Mouse (Mus musculus) granulocyte monocyte progenitor cell, adult 5-6 weeks (primary cell): Measurements from ENCODE around the gene B4galnt1. TPM values are rescaled to one million over a fixed set of nuclear protein-coding genes. Genes with fewer than 3 reads are reported as not detected.
"Not testable (repeated sequence)": the region's sequence is repeated elsewhere in the genome, so short reads cannot be mapped to it uniquely, and the experiment has no call there.

Experiments used
- ATAC-seq: replicated peaks from 2 replicates; pipeline ENCODE4 v1.8.0; 2016; ENCODE audit warnings: mild to moderate bottlenecking, moderate TSS enrichment, inconsistent platforms; ENCODE audit not compliant: poor library complexity, severe bottlenecking
- total RNA-seq, 2 experiments: library from RNA; stranded (forward) in 1 of 2; stranded (reverse) in 1 of 2; fragments of 200-712, 200-1000 nt in 1 of 2; fragments of >200 nt in 1 of 2; fragmentation: Nextera tagmentation in 1 of 2; gene quantifications; 2 replicates each; pipeline ENCODE4 v1.2.3; 2014 to 2017

B4galnt1 gene
- total RNA-seq, 2 experiments from 2014 or later, result 161 to 288 TPM

- no peak for ATAC-seq
Measured at GRCm38 (mm10) chr10:127140971-127141370, 24.1 kb upstream of the B4galnt1 start.

DNA sequence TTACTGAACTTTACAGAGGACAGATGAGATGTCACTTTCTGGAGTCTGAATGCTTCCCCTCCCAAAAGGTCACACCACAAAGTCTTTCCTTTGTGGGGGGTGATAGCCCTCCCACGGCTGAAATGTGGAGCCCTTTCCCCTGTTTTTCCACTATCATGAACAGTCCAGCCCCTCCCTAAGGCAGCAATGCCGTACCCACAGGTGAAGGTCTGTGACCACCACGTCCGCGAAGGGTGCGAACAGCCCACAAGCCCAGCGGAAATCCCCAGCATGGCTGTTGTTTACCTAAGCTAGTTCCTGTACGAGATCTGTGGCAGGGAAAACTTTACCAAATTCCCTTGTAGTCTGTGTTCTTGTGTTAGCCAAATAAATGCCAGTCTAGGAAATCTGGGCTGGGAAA is 23.5 kb upstream of the B4galnt1 start:
- no peak for ATAC-seq

DNA sequence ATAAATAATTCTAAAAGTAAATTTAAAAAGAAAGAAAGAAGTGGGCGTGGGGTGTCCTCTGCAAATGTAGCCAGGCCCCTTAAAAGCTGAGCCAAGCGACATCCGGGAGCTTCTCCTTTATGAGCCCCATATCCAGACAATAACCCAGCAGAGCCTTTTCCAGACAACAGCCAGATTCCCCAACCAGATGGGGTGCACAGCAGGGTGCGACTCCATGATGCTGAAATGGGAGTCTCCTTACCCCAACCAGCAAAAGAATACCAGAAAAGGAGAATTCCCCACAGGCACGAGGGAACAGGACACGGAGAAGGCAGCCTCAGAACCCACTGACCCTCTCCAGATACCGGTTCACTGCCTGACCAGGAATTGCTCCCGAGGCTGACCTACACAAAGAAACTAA is 21.8 kb upstream of the B4galnt1 start:
- ATAC-seq, result no peak

DNA sequence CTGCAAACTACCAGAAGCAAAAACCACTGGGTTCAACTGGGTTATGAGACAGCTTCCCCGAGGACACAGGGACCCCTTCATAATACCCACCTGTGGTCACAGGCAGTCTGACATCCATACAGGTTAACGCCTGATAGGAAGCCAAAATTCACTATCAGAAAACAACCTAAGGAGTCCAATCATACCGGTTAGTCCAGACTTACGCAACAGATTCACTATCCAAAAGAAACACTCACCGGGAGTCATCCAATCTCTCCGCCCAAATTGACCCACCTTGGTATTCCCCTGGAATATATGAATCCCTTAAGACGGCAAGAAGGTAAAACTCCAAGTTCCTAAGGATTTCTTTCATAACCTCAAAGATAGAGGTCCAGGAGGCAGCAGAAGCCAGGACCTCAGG is 20.5 kb upstream of the B4galnt1 start:
- ATAC-seq, result no peak

- ATAC-seq, result no peak
Measured at GRCm38 (mm10) chr10:127145303-127145702, 19.7 kb upstream of the B4galnt1 start.

DNA sequence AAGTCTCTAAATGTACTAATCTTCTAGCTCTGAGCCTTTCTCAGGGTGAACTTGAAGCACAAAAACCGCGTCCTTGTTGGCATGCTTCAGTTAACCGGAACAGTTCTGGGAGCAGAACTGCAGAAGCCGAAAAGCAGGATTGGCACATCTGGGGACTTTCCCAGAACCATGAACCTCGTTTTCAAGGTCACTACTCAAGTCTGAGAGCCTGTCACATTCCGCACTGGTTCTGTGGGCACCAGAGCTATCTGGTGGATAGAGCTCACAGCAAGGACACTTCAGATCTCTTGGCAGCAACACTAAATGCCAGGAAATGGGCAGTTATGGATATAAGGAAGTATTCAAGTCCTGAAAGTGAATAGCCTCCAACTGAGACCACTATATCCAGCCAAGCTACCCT is 17.9 kb upstream of the B4galnt1 start:
- ATAC-seq, result no peak

- peak; percentile 70 for ATAC-seq
Measured at GRCm38 (mm10) chr10:127150471-127150872, 14.6 kb upstream of the B4galnt1 start.

- ATAC-seq, result not testable (repeated sequence)
Measured at GRCm38 (mm10) chr10:127151233-127151632, 13.8 kb upstream of the B4galnt1 start.

DNA sequence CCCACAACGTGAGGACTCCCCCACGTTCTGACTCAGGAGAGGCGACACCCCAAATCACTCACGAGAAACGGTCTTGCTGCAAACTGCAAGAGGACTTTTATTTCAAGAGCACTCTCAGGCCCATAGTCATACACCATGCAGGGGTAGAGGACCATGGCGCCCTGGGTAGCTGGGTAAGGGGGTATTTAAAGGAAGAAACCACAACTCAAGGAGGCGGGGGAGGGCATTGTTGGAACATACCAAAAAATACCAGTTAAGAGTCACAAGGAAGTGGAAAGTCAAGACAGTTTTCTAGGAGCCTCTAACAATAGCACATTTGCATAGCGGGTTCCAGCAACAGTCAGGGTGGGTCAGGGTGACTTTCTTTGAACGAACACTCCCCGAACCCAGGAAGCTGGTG is 12.5 kb upstream of the B4galnt1 start:
- ATAC-seq, result not testable (repeated sequence)

- peak; percentile 64 for ATAC-seq
Measured at GRCm38 (mm10) chr10:127153323-127153722, 11.7 kb upstream of the B4galnt1 start.

DNA sequence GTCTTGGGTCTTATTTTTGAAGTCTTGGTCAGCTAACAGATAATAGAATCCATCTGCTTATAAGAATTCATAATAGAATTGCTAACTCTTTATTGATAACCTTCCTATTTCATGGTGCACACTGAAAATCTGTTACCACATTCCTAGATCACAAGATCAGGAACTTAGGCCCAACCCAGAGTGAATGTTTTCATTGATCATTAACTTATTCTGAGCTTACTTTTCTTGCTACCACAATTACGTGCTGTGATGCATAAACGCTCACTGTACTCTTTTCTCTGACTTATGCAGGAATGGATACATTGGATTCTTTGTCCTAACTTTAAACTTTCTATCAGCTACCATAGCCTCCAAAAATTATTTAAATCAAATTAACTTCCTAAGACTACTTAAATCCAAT is 10.8 kb upstream of the B4galnt1 start:
- no peak for ATAC-seq

DNA sequence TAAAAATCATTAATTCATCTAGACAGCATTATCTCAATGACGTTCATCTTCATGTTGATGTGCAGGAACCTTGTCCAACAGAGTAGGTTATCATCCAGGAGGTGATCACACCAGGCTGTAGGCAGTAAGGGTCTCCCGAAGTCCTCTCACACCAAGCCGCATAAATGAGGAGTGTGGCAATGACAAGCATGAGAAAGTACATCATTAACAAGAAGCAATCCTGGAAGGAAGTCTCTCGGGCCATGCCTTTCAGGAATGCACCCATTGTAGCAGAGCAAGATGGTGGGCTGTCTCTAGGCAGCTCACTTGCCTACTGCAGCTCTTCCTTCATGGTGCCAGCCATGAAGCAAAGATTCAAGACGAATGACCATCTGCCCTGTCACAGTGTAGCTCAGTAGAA is 10.4 kb upstream of the B4galnt1 start:
- no peak for ATAC-seq

GRCm38 (mm10) chr10:127156089-127156488 is 8.9 kb upstream of the B4galnt1 start:
- ATAC-seq, result no peak

- no peak for ATAC-seq
Measured at GRCm38 (mm10) chr10:127156511-127156910, 8.5 kb upstream of the B4galnt1 start.

- no peak for ATAC-seq
Measured at GRCm38 (mm10) chr10:127158471-127158870, 6.6 kb upstream of the B4galnt1 start.

GRCm38 (mm10) chr10:127160081-127160480 is 4.9 kb upstream of the B4galnt1 start:
- no peak for ATAC-seq

GRCm38 (mm10) chr10:127160728-127161127 is 4.3 kb upstream of the B4galnt1 start:
- ATAC-seq, result no peak

DNA sequence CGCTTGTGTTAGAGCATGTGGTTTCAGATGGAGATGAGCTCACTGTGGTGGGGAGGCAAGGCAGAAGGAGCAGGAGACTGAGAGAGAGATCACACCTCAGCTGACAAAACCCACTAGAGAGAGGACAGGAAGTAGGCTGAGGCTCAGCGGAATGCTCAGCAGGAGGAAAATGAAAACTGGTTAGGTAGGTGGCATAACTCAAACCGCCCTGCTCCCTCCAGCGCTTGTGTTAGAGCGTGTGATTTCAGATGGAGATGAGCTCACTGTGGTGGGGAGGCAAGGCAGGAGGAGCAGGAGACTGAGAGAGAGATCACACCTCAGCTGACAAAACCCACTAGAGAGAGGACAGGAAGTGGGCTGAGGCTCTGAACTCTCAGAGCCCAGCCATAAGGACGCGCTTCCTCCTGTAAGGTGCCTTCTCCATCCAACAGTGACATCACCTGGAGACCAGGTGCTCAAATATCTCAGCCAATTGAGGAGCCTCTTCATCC is 2.2 kb upstream of the B4galnt1 start:
- ATAC-seq, result peak; percentile 40

DNA sequence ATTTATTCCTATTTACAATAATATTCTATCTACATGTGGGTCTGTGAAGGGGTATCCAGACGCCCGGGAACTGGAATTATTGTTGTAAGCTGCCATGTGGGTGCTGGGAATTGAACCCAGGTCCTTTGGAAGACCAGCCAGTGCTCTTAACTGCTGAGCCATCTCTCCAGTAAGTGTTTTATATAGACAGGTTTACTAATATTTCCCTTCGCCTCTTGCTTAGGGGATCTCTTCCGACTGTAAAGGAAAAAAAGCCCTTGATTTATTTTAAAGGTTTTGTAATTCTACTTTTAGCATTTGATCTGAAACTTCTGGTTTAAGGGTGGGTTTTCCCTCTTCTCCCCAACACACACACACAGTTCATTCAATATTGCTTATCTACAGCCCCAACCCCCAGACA is 835 bp upstream of the B4galnt1 start:
- no peak for ATAC-seq

DNA sequence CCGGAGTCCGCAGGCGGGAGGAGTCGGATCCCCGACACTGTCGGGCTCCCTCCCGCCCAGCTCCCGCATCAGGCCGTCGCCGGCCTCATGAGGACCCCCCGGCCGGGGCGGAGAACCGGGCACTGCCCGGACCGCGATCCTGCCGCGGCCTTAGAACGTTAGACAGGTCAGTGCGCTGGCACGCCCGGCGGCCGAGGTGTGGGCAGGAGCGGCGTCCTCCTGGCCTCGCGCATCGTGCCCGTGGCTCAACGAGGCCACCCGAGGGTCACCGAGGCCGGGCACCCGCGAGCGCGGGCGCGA is 279 bp downstream of the B4galnt1 start:
- ATAC-seq, result 0 out of 2 replicates have a peak, but pooled peaks have one; percentile 0

DNA sequence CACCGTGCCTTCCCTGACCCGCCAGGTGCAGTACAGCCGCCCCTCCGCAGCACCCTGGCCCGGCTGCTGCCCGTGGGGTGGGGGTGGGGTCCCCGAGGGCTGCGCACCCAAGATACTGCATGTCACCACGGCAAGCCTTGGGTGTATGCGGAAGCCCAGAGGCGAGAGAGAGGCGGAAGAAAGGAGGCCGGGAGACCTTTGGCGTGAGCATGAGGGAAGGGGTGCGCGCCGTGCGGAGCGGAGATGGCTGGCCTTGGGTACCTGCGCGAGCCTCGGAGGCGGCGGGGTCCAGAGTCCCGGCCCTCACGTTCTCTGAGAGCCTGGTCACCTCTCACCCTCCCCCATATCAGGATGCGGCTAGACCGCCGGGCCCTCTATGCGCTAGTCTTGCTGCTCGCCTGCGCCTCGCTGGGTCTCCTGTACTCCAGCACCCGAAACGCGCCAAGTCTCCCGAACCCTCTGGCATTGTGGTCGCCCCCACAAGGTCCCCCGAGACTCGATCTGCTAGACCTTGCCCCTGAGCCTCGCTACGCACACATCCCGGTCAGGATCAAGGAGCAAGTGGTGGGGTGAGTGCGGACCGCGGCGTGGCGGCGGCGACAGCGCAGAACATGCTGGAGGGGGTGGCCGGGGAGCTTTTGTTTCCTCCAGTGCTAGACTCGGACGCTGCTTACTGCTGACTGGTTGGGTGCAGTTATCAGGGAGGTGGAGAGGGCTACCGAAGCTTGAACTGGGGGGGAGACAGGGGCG is 804 bp downstream of the B4galnt1 start:
- peak; percentile 37 for ATAC-seq

DNA sequence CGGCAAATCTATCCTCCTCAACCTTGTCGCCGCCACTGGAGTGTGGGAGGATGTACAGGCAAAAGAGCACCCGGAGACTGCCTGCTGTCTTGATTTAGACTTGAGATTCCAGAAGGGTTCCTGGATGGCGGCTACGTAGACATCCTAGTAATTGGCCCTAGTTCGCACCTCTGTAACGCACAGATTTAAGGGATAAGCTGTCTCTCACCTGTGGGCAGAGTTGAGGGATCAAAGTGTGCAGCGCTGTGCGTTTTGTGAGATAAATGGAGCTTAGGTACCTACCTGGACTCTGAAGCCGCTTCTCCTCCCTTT is 1.3 kb downstream of the B4galnt1 start:
- no peak for ATAC-seq
